Mouse (Mus musculus) MEL-GATA-1-ER (cell line): ENCODE measurements around the gene Vmn2r83.

ENCODE experiments used
- DNase-seq: peaks from one replicate; pipeline ENCODE4 v3.0.0-alpha.2; 2012; ENCODE audit warnings: low read depth; ENCODE audit errors: extremely low read depth

Vmn2r83 gene

GRCm38 (mm10) chr10:79537781-79538180, 69.2 kb downstream of the Vmn2r83 start:
- no peak for DNase-seq

- DNase-seq = no peak
Measured at GRCm38 (mm10) chr10:79538323-79538722, 69.8 kb downstream of the Vmn2r83 start.

GRCm38 (mm10) chr10:79538873-79539272, 70.3 kb downstream of the Vmn2r83 start:
- DNase-seq = no peak

- no peak for DNase-seq
Measured at GRCm38 (mm10) chr10:79539701-79540495, 71.4 kb downstream of the Vmn2r83 start.

GRCm38 (mm10) chr10:79540746-79541145, 72.2 kb downstream of the Vmn2r83 start:
- no peak for DNase-seq

- no peak for DNase-seq
Measured at GRCm38 (mm10) chr10:79541522-79541921, 73.0 kb downstream of the Vmn2r83 start.

GRCm38 (mm10) chr10:79542171-79542570, 73.6 kb downstream of the Vmn2r83 start:
- no peak for DNase-seq
